Mouse (Mus musculus): Measurements from ENCODE around the gene Aldh1l2.
"Not testable (repeated sequence)": the region's sequence is repeated elsewhere in the genome, so short reads cannot be mapped to it uniquely, and the experiment has no call there.

Gene Aldh1l2

GRCm38 (mm10) chr10:83533910-83534283 lies at the start of gene Aldh1l2:
Gene Aldh1l2 (minus strand): TSS chr10:83534140.
- DNase-seq (ENCODE audit: low spot score in 2 of 2), result peak; percentile 28 to 47

DNA sequence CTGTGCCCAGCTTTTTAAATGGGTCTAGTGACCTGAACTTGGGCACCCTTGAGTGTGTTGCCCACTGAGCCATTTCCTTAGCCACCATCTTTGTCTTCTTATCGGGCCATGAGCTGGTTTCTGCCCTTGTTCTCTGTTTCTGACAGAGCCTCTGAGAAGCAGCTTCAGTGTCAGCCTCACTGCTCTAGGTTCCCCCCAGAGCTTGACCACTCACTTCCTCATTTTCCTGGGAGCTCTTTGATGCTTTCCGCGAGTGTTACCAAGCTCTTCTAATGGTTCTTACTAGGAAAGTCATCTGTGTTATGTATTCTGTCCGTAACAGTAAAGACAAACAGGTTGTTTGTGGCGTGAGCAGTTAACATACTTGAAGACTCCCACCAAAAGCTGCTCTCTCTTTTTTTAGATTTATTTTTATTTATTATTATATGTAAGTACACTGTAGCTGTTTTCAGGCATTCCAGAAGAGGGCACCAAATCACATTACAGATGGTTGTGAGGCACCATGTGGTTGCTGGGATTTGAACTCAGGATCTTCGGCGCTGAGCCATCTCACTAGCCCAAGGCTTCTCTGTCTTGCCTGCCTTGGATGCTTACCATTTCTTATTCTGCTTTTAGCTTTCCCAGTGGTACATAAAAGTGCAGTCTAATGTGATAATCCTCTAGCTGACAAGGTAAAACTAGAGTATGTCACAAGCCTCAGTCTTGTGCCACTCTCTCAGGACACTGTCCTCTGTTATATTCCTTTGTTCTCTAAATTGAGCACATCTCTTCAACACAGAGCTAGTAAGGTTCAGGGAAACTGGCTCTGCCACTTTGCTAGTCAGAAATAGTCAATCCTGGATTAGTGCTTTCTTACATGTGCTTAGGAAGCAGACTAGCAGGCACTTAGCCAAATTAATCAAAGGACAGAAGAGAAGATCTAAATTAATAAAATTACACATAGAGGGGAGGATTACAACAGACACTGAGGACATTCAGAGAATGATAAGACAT lies 31.8 kb upstream of the Aldh1l2 start:
- no peak for DNase-seq (ENCODE audit: low spot score in 2 of 2)

- DNase-seq (ENCODE audit: low spot score in 2 of 2), result no peak
Observed at GRCm38 (mm10) chr10:83563005-83563404, 29.1 kb upstream of the Aldh1l2 start.

DNA sequence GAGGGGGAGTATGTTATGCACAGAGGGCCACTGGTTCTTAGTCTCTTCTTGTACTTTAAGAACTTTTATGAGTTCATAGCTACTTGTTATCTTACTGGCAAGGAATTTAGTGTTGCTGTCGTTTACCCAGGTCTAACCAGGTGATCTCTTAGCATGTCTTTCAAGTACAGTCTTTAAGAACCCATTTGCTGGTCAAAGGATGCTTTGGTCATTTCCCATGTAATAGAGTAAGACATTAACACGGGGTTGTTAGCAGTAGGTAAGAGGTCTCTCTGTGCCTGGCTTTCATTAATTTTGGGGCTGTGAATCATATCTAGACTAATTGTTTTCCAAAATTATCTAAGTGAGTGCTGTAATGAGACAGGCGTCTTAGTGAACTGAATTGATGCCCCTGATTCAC lies 11.4 kb upstream of the Aldh1l2 start:
- DNase-seq (ENCODE audit: low spot score in 2 of 2), result no peak

DNA sequence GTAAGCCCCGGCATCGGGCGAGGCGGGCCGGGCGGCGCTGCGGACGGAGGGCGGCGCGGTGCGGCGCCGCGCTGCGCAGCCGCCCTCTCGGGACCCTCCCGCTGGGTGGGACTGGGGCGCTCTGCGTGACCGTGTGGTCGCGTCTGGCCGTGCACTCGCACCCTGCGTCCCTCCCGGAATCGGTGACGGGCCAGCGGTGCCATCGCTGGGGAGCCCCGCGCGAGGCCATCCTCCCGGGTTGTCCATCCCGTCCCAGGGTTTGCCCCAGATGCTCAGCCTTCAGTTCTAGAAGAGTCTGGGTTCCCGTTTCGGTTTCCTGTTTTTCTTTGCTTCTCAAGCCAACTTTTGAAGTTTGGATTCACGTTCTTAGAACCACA lies 10.2 kb upstream of the Aldh1l2 start:
- DNase-seq (ENCODE audit: low spot score in 2 of 2), result peak; percentile 64 to 69

DNA sequence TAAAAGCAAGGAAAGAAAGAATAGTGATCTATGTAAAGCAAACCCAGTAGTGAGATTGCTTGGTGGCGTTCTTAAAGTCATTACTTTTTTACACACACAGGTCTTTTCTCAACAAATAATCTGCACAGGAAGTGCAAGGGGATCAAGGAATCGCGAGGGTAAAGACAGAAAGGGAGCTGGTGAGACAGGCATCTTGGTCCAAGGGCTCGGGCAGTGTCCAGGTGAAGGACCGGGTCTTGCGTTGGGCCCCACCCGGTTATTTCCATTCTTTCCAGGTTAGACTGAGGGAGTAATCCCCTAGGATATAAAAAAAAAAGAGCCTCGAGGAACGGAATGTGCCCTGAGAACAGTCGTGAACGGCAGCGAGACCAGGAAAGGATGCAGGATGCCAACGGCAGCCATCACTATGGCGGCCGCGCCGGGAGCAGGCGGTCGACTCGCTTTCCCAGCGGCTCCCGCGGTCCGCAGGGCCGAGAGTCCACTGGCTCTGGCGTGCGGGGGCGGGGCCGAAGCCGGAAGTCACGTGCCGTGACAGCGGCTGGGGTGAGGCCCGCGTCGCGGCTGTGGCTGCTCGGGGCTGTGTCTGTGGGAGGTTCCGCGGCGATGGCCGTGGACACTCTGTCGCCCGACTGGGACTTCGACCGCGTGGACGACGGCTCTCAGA lies 9.6 kb upstream of the Aldh1l2 start, which contains the start of gene Washc4:
Gene Washc4, plus strand, starts transcription at position 314 of the 664 bp plus-strand sequence.
- peak; percentile 95 for DNase-seq (ENCODE audit: low spot score in 2 of 2)

- no peak for DNase-seq (ENCODE audit: low spot score in 2 of 2)
Observed at GRCm38 (mm10) chr10:83542241-83542640, 8.3 kb upstream of the Aldh1l2 start.

- DNase-seq (ENCODE audit: low spot score in 2 of 2), result no peak
Observed at GRCm38 (mm10) chr10:83540092-83540491, 6.2 kb upstream of the Aldh1l2 start.

DNA sequence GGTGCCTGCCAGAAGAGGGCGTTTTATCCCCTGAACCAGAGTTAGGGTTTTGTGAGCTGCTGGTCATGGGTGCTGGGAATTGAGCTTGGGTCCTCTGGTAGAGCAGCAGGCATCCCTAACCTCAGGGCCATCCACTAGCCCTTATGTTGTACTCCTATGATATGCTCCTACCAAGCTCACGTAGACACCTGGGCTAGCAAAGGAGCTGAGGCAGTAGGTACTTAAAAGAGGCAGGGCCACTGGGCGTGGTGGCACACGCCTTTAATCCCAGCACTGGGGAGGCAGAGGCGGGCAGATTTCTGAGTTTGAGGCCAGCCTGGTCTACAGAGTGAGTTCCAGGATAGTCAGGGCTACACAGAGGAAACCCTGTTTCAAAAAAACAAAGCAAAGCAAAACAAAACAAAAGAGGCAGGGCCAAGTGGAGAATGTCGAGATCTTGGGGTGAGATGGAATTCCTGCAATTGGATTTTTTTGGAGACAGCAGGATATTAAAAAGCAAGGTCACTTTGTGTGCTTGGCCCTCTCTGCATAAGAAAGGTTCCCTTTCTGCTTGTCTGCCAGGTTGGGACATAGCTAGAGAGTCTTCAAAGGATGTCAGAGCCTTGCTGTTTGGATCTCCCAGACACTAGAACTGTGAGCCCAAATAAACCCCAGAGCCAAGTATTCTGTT lies 5.5 kb upstream of the Aldh1l2 start:
- DNase-seq (ENCODE audit: low spot score in 2 of 2), result no peak

DNA sequence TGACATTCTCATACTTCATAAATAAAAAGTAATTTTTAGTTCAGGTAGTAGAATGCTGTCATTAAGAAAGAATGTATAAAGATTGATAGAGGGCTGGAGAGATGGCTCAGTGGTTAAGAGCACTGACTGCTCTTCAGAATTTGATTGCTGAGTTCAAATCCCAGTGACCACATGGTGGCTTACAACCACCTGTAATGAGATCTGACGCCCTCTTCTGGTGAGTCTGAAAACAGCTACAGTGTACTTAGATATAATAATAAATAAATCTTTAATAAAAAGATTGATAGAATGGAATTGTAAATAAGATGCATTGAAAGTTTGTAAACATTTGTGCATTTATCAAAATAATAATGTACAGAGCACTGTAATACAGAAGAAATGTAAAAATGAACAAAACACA lies 2.5 kb upstream of the Aldh1l2 start:
- no peak for DNase-seq (ENCODE audit: low spot score in 2 of 2)

- DNase-seq (ENCODE audit: low spot score in 2 of 2), result no peak
Observed at GRCm38 (mm10) chr10:83533258-83533909, 556 bp downstream of the Aldh1l2 start.

- DNase-seq (ENCODE audit: low spot score in 2 of 2), result no peak
Observed at GRCm38 (mm10) chr10:83530384-83530967, 3.5 kb downstream of the Aldh1l2 start.

GRCm38 (mm10) chr10:83524238-83524637 lies 9.7 kb downstream of the Aldh1l2 start:
- DNase-seq (ENCODE audit: low spot score in 2 of 2), result not testable (repeated sequence)

DNA sequence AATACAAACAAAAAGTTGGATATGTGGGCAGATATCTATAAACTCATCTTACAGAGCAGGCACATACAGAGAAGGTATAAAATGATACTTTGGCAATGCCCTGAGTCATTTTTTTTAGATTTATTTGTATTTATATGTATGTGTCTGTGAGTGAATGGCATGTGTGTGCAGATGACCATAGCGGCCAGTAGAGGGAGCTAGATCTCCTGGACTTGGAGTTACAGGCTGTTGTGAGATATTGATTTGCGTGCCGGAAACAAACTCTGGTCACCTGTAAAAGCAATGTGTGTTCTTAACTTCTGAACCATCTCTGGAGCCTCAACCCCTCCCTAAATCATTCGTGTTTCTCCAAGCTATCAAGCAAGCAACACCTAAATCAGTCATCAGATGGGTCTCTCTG lies 12.9 kb downstream of the Aldh1l2 start:
- DNase-seq (ENCODE audit: low spot score in 2 of 2), result no peak

- no peak for DNase-seq (ENCODE audit: low spot score in 2 of 2)
Observed at GRCm38 (mm10) chr10:83513736-83514135, 20.2 kb downstream of the Aldh1l2 start.

GRCm38 (mm10) chr10:83511304-83511703 lies 22.6 kb downstream of the Aldh1l2 start:
- DNase-seq (ENCODE audit: low spot score in 2 of 2), result no peak

GRCm38 (mm10) chr10:83508962-83509660 lies 24.8 kb downstream of the Aldh1l2 start:
- DNase-seq (ENCODE audit: low spot score in 2 of 2), result peak; percentile 34 to 51

GRCm38 (mm10) chr10:83497321-83497720 lies 36.6 kb downstream of the Aldh1l2 start:
- no peak for DNase-seq (ENCODE audit: low spot score in 2 of 2)

- no peak for DNase-seq (ENCODE audit: low spot score in 2 of 2)
Observed at GRCm38 (mm10) chr10:83490506-83490905, 43.4 kb downstream of the Aldh1l2 start.

DNA sequence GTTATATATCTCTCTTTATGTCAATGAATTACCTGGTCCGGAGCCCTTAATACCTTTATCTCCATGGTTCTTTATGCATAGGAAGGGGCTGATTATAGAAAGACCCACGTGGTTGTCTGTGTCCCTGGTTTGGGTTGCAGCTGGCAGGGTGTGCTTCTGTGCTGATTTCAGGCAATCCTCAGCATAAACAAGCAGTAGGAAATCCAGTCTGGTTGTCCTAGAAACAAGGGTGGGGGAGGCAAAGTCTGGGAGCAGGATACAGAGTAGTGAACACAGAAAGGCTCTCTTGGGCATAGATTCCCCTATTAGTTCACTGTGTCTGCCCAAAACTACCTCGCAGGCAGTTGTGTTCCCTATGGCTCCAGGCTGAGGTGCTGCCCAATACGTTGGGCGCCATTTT lies 56.7 kb downstream of the Aldh1l2 start:
- no peak for DNase-seq (ENCODE audit: low spot score in 2 of 2)

GRCm38 (mm10) chr10:83475226-83475625 lies 58.7 kb downstream of the Aldh1l2 start:
- DNase-seq (ENCODE audit: low spot score in 2 of 2), result no peak

Data from spleen, postnatal 36 days (tissue).